Mouse (Mus musculus) limb, embryonic 14.5 days (tissue): ENCODE results near the gene Prkrip1. TPM values are rescaled to one million over a fixed set of nuclear protein-coding genes. Genes with fewer than 3 reads are reported as not detected.

Experiments used
- ATAC-seq: fragments of 200-750 bp; cut with Nextera tagmentation; 2 replicates; pipeline ENCODE4 v1.8.0; 2017; ENCODE audit warnings: low read depth, moderate number of reproducible peaks, moderate TSS enrichment; ENCODE audit not compliant: low FRiP score
- DNase-seq: peaks from one replicate; pipeline ENCODE4 v3.0.0-alpha.2; 2015; ENCODE audit warnings: low spot score
- H3K27ac ChIP-seq: fragments of 300-500 bp; sonication (generic); replicated peaks from 2 replicates; pipeline ENCODE4 v1.5.1; 2014; ENCODE audit warnings: low read depth, mild to moderate bottlenecking, low read length, moderate library complexity, mixed read lengths
- H3K27me3 ChIP-seq: fragments of 300-500 bp; sonication (generic); 2 replicates; pipeline ENCODE4 v1.6.1; 2014; ENCODE audit warnings: low read length, mixed read lengths; ENCODE audit not compliant: control insufficient read depth, insufficient read depth
- H3K36me3 ChIP-seq: fragments of 300-500 bp; sonication (generic); 2 replicates; pipeline ENCODE4 v1.6.1; 2014; ENCODE audit warnings: mild to moderate bottlenecking, low read length, moderate library complexity, mixed read lengths; ENCODE audit not compliant: control insufficient read depth, insufficient read depth
- H3K4me1 ChIP-seq: fragments of 300-500 bp; sonication (generic); 2 replicates; pipeline ENCODE4 v1.6.1; 2014; ENCODE audit warnings: antibody characterized with exemption, low read length, mixed read lengths; ENCODE audit not compliant: control insufficient read depth, insufficient read depth
- H3K4me2 ChIP-seq: fragments of 300-500 bp; sonication (generic); replicated peaks from 2 replicates; pipeline ENCODE4 v1.6.1; 2014; ENCODE audit warnings: low read depth, mild to moderate bottlenecking, low read length, moderate library complexity; ENCODE audit not compliant: severe bottlenecking
- H3K4me3 ChIP-seq: fragments of 300-500 bp; sonication (generic); replicated peaks from 2 replicates; pipeline ENCODE4 v1.5.1; 2014; ENCODE audit warnings: low read length
- H3K9ac ChIP-seq: fragments of 300-500 bp; sonication (generic); 2 replicates; pipeline ENCODE4 v1.6.1; 2014; ENCODE audit warnings: mild to moderate bottlenecking, low read depth, low read length, moderate library complexity; ENCODE audit not compliant: severe bottlenecking
- H3K9me3 ChIP-seq: fragments of 300-500 bp; sonication (generic); 2 replicates; pipeline ENCODE4 v1.6.1; 2016; ENCODE audit warnings: low read length; ENCODE audit not compliant: control insufficient read depth
- POLR2A ChIP-seq: fragments of 200-500 bp; IDR thresholded peaks from 2 replicates; pipeline ENCODE4 v1.8.0; 2012; ENCODE audit warnings: inconsistent platforms, mild to moderate bottlenecking, moderate library complexity, borderline replicate concordance; ENCODE audit not compliant: insufficient read depth, insufficient read length; ENCODE audit errors: extremely low read depth
- WGBS: fragments of 180-500 bp; shearing (Covaris S2); extraction: QIAGEN DNeasy Blood & Tissue Kit; methylation state at CpG from one replicate; pipeline ENCODE4 v1.1.7; 2014; 5-methylcytosine and 5-hydroxymethylcytosine counted together
- polyA plus RNA-seq, 2 experiments: library from polyadenylated mRNA; depleted of rRNA in 1 of 2; stranded (reverse) in 1 of 2; unstranded in 1 of 2; fragments of >200 nt; fragmentation: Nextera tagmentation in 1 of 2; extraction: Ambion mirVana in 1 of 2; gene quantifications; 2 replicates each; pipeline versions ENCODE4 v1.2.1 to v1.2.3; 2012 to 2014

Gene Prkrip1
- polyA plus RNA-seq, 2 experiments = 32.4 to 52.3 TPM

GRCm38 (mm10) chr5:136244762-136245540 is 46.2 kb upstream of the Prkrip1 start:
- under 1% methylated on average over 28 of the region's 57 CpGs for WGBS
- Histone ChIP-seq H3K9ac (peak overlapping the region; percentile 70), H3K36me3 (no peaks in the 10 kb centered on the region), H3K4me1 (peaks cover 17% of the 10 kb centered on the region), H3K4me2 (peak overlapping the region; percentile 95), H3K9me3 (no peaks in the 10 kb centered on the region), H3K27me3 (no peaks in the 10 kb centered on the region), H3K4me3 (peak overlapping the region; percentile 76), H3K27ac (peak overlapping the region; percentile 15; the same call in 1 of the 2 replicates)
- no peak for TF ChIP-seq POLR2A
- peak; percentile 83 for ATAC-seq
- peak; percentile 83 for DNase-seq

GRCm38 (mm10) chr5:136243851-136244761 is 45.3 kb upstream of the Prkrip1 start:
- peak overlapping the region; percentile 95 for H3K4me2 ChIP-seq
- H3K9me3 ChIP-seq = no peaks in the 10 kb centered on the region
- H3K9ac ChIP-seq = peak overlapping the region; percentile 70
- ATAC-seq (no peak; the same call in 1 of the 2 replicates), DNase-seq (no peak)
- H3K4me1 ChIP-seq = peaks cover 17% of the 10 kb centered on the region
- peak overlapping the region; percentile 76 for H3K4me3 ChIP-seq
- no peaks in the 10 kb centered on the region for H3K27me3 ChIP-seq
- no peaks in the 10 kb centered on the region for H3K36me3 ChIP-seq
- no peak for TF ChIP-seq POLR2A
- H3K27ac ChIP-seq = no peak overlapping the region
- 1% methylated on average over 41 of the region's 67 CpGs for WGBS

- Histone ChIP-seq H3K27me3 (no peaks in the 10 kb centered on the region), H3K4me1 (peaks cover 23% of the 10 kb centered on the region), H3K4me3 (no peak overlapping the region), H3K4me2 (no peak overlapping the region), H3K9ac (no peak overlapping the region), H3K36me3 (no peaks in the 10 kb centered on the region), H3K27ac (no peak overlapping the region), H3K9me3 (no peaks in the 10 kb centered on the region)
- TF ChIP-seq POLR2A = no peak
- no peak for ATAC-seq
- 68% methylated on average over 6 of the region's 6 CpGs for WGBS
- no peak for DNase-seq
Observed at GRCm38 (mm10) chr5:136241161-136241560, 42.4 kb upstream of the Prkrip1 start.

GRCm38 (mm10) chr5:136240381-136240780 is 41.6 kb upstream of the Prkrip1 start:
- ATAC-seq (no peak), DNase-seq (no peak)
- 42% methylated on average over 1 of the region's 1 CpGs for WGBS
- Histone ChIP-seq H3K9me3 (no peaks in the 10 kb centered on the region), H3K4me2 (no peak overlapping the region), H3K36me3 (no peaks in the 10 kb centered on the region), H3K9ac (no peak overlapping the region), H3K4me1 (peaks cover 20% of the 10 kb centered on the region), H3K27ac (no peak overlapping the region), H3K27me3 (no peaks in the 10 kb centered on the region), H3K4me3 (no peak overlapping the region)
- no peak for TF ChIP-seq POLR2A

GRCm38 (mm10) chr5:136237607-136238006 is 38.8 kb upstream of the Prkrip1 start:
- WGBS = 2% methylated on average over 19 of the region's 19 CpGs
- Histone ChIP-seq H3K9me3 (no peaks in the 10 kb centered on the region), H3K4me1 (peaks cover 6% of the 10 kb centered on the region), H3K27me3 (no peaks in the 10 kb centered on the region), H3K4me3 (peak overlapping the region; percentile 31), H3K4me2 (peak overlapping the region; percentile 54), H3K27ac (no peak overlapping the region), H3K36me3 (no peaks in the 10 kb centered on the region), H3K9ac (peak overlapping the region; percentile 46; the same call in 1 of the 2 replicates)
- no peak for ATAC-seq
- no peak for TF ChIP-seq POLR2A
- DNase-seq = no peak
